Mouse (Mus musculus) small intestine, adult 2 months (tissue): ENCODE measurements around the gene Wrnip1. TPM values are rescaled to one million over a fixed set of nuclear protein-coding genes. Genes with fewer than 3 reads are reported as not detected.
A peak's percentile ranks its signal among the peaks of the same experiment; 100 is the strongest.
"Not testable (repeated sequence)": the region's sequence is repeated elsewhere in the genome, so short reads cannot be mapped to it uniquely, and the experiment has no call there.

ENCODE experiments used
- H3K27ac ChIP-seq: fragments of 200-500 bp; 2 replicates; pipeline ENCODE4 v1.5.1; 2012; ENCODE audit warnings: low read depth, low read length, control low read depth, inconsistent platforms; ENCODE audit not compliant: insufficient read depth
- H3K27me3 ChIP-seq: fragments of 200-500 bp; 2 replicates; pipeline ENCODE4 v1.6.1; 2012; ENCODE audit warnings: mild to moderate bottlenecking, moderate library complexity, low read length, inconsistent platforms; ENCODE audit not compliant: control insufficient read depth, insufficient read depth
- H3K36me3 ChIP-seq: fragments of 200-500 bp; 2 replicates; pipeline ENCODE4 v1.6.1; 2012; ENCODE audit warnings: mild to moderate bottlenecking, low read length, control low read depth, inconsistent platforms; ENCODE audit not compliant: control insufficient read depth, insufficient read depth
- H3K4me1 ChIP-seq: fragments of 200-500 bp; 2 replicates; pipeline ENCODE4 v1.6.1; 2012; ENCODE audit warnings: low read length, inconsistent platforms, mixed read lengths; ENCODE audit not compliant: control insufficient read depth, insufficient read depth, insufficient read length
- H3K4me3 ChIP-seq: fragments of 200-500 bp; 2 replicates; pipeline ENCODE4 v1.5.1; 2012; ENCODE audit warnings: low read depth, mild to moderate bottlenecking, control low read depth, inconsistent platforms, low read length, moderate library complexity
- CTCF ChIP-seq: fragments of 200-500 bp; IDR thresholded peaks from 2 replicates; pipeline ENCODE4 v1.5.1; 2012; ENCODE audit warnings: low read depth, mild to moderate bottlenecking, control low read depth, inconsistent platforms, low read length, moderate library complexity, mixed read lengths; ENCODE audit not compliant: insufficient replicate concordance, insufficient read length; ENCODE audit errors: extremely low read depth
- POLR2A ChIP-seq: fragments of 200-500 bp; IDR thresholded peaks from 2 replicates; pipeline ENCODE4 v1.6.1; 2012; ENCODE audit warnings: low read depth, mild to moderate bottlenecking, control low read depth, inconsistent platforms, low read length, moderate library complexity
- WGBS: fragments of 180-500 bp; shearing (Covaris S2); methylation state at CpG from one replicate; pipeline ENCODE4 v1.1.7; 2018; 5-methylcytosine and 5-hydroxymethylcytosine counted together
- polyA plus RNA-seq: library from polyadenylated mRNA; depleted of rRNA; stranded (reverse); fragments of >200 nt; gene quantifications from 2 replicates; pipeline ENCODE4 v1.2.3, GENCODE M21; 2012; rRNA removed

Wrnip1 gene
- polyA plus RNA-seq, 1 experiment = 41.3 TPM

DNA sequence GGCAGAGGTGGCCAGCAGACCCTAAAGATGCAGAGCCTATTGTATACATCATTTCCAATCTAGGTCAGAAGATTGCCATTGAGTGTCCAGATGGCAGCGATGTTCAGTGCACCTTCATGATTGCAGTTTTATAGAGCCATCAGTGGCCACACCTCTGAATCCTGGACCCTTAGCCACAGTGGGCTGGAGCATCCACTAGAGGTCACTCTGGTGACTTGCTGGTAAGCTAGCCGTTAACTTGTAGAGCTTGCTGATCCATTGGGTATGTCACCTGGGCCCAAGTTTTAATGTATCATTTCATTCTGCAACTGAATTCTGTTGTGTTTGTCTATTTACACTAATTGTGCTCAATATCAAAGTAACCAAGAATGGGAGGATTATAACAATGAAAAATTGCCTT is 63.8 kb downstream of the Wrnip1 start:
- WGBS = 37% methylated on average over 2 of the region's 2 CpGs
- Histone ChIP-seq H3K36me3 (no peaks in the 10 kb centered on the region), H3K4me3 (no peak overlapping the region), H3K27ac (no peak overlapping the region), H3K4me1 (0 out of 2 replicates have a peak, but pooled peaks cover 2% of the 10 kb centered on the region), H3K27me3 (no peaks in the 10 kb centered on the region)
- TF ChIP-seq POLR2A = no peak
- no peak; the same call in 1 of the 2 replicates for TF ChIP-seq CTCF

DNA sequence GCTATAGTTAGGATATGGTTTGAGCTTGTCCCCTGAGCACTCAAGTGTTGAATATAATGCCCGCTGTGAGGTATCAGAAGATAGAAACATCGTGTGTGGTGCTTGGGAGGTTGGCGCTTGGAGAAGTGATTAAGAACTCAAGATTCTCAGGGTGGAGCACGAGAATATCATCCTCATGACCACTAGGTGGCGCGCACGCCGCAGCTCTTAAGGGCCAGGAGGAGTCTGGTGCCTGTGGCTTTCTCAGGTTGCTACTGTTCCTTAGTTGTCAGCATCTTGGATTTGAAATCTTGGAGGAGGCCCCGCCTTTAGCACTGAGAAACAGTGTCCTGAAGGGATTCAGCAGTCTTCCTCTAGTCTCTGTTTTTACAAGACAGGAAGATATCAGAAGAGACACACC is 64.6 kb downstream of the Wrnip1 start:
- Histone ChIP-seq H3K27me3 (no peaks in the 10 kb centered on the region), H3K27ac (no peak overlapping the region), H3K4me3 (no peak overlapping the region), H3K4me1 (0 out of 2 replicates have a peak, but pooled peaks cover 2% of the 10 kb centered on the region), H3K36me3 (no peaks in the 10 kb centered on the region)
- 2% methylated on average over 9 of the region's 9 CpGs for WGBS
- TF ChIP-seq CTCF (peak; percentile 94), POLR2A (no peak)

DNA sequence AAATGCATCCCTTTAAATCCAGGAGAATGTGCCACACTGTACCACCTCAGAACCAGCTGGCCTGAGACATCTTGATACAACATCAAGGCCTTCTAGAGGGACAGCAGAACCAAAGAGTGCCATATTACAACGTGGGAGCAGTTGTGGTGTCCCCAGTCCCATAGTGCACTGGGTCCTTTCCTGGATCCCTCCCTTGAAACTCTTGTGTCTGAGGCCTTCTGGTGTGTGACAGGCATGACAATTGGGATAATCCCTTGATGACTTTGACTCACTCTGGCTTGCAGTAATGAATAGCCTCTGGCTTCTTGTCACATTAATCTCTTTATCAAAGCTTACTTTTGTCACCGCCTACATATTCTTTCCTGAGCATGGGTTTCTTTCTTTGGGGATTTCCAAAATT is 65.2 kb downstream of the Wrnip1 start:
- Histone ChIP-seq H3K4me1 (no peaks in the 10 kb centered on the region), H3K27ac (no peak overlapping the region), H3K27me3 (no peaks in the 10 kb centered on the region), H3K36me3 (no peaks in the 10 kb centered on the region), H3K4me3 (no peak overlapping the region)
- TF ChIP-seq POLR2A = no peak
- WGBS = 67% methylated on average over 2 of the region's 2 CpGs

DNA sequence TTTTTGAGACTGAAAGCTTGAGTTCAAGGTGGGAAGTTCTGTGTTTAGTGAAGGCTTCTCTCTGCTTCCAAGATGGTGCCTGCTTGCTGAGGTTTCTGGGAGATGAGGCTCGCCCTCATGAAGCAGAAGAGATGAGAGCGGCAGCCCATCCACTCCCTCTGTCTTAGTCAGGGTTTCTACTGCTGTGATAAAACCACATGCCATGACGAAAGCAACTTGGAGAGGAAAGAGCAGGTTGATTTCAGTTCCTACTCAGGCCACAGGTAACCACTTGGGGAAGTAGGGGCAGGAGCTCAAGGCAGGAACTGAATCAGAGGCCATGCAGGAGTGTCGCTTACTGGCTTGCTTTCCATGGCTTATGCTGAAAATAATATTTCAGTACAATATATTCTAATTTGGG is 66.4 kb downstream of the Wrnip1 start:
- not testable (repeated sequence) for H3K27me3 ChIP-seq, H3K27ac ChIP-seq, H3K4me3 ChIP-seq, H3K36me3 ChIP-seq, H3K4me1 ChIP-seq
- 72% methylated on average over 4 of the region's 4 CpGs for WGBS

DNA sequence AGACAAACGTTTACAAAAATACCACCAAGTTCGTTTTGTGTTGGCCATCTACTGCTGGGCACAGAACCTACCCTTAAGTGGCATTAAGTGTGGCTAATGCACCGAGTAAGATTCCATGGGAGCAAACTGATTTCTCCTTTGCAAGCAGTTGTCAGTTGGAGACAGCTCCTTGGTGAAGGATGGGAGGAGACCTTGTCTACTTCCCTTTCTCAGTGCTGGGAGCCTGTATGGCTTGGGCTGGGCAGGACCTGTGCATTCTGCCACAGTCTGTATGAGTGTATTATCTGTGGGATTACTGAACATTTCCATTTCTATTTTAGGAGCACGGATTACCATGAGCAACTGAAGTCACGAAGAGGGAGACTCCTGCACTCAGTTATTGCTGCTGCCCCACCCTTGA is 67.0 kb downstream of the Wrnip1 start:
- Histone ChIP-seq H3K27me3 (no peaks in the 10 kb centered on the region), H3K4me1 (no peaks in the 10 kb centered on the region), H3K36me3 (no peaks in the 10 kb centered on the region), H3K27ac (no peak overlapping the region), H3K4me3 (no peak overlapping the region)
- WGBS = 56% methylated on average over 5 of the region's 5 CpGs
- TF ChIP-seq POLR2A = no peak
- no peak for TF ChIP-seq CTCF

Other genes starting within 250 kb of the Wrnip1 start
- gene Mylk4, start 18.1 kb upstream of the Wrnip1 start, polyA plus RNA-seq = not detected in 2 replicates
- not detected in 2 replicates for gene D930007J09Rik, start 811 bp downstream of the Wrnip1 start, polyA plus RNA-seq
- 36.8 and 110 TPM in 2 replicates for gene Serpinb1a, start 49.1 kb downstream of the Wrnip1 start, polyA plus RNA-seq
- gene Serpinb1c, start 96.2 kb downstream of the Wrnip1 start, polyA plus RNA-seq = not detected in 2 replicates
- gene Serpinb6b, start 163.2 kb downstream of the Wrnip1 start, polyA plus RNA-seq = 0.52 and 0.85 TPM in 2 replicates
- gene Serpinb9, start 201.2 kb downstream of the Wrnip1 start, polyA plus RNA-seq = 0.69 and 0.95 TPM in 2 replicates
- 0.04 TPM in 1 of 2 replicates, not detected in the other for gene Serpinb9b, start 225.4 kb downstream of the Wrnip1 start, polyA plus RNA-seq